Mouse (Mus musculus): ENCODE measurements around the gene P2ry13.

- TF ChIP-seq CTCF (IDR thresholded peaks at IDR 0.05; ENCODE audit: insufficient read depth, low read depth, low read length) (no peak), POLR2A (IDR thresholded peaks at IDR 0.05; ENCODE audit: insufficient read depth, low read depth, low read length) (no peak)
These were observed 1.8 kb downstream of the P2ry13 start for GRCm38 (mm10) chr3:59208650-59209548.
